Mouse (Mus musculus) activated CD4-positive, CD25-positive, alpha-beta regulatory T cell, adult 4 months (primary cell): ENCODE measurements at regions not wholly inside any gene's neighbourhood (a gene's known extent, or its start where the extent isn't known, plus 50 kb on each side); places are given as distances from the start of the nearest gene placed in this dataset.
A peak's percentile ranks its signal among the peaks of the same experiment; 100 is the strongest.
"Not testable (repeated sequence)": the region's sequence is repeated elsewhere in the genome, so short reads cannot be mapped to it uniquely, and the experiment has no call there.

Experiments
- ATAC-seq: one replicate; pipeline ENCODE4 v1.8.0; 2017

DNA sequence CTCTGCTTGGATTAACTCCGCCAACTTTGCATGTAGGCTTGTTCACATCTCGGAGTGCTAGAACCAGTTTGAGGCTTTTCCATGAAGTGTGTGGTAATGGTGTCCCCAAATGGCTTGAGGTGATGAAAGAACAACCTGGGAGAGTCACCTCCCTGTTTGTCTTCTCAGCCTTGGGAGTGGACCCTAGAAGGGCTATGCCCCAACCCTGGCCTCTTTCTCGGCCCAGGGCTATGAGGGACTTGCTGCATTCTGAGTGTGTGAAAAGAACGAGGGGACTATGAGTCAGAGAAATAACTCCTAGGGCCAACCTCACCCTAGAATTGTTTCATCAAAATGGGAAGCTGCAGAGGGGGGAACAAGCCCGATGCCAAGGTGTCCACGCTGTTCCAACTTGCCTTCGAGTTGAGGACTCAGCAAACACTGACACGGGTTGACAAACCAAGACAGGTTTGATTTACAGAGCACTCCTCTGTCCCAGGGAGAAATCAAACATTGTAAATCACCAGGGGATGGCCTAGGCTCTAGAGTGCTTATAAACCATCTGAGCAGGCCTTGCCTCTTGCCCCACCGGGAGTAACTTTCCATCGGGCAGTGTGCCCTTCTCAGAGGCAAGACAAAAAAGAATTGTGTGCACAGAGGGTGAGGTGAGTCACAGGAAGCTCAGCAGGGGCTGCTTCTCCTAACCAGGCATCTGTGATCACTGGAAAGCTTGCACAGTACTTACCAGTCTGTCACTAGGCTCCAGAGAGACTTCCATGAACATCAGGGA is 186.3 kb upstream of the Tmem45b start:
- ATAC-seq = no peak

DNA sequence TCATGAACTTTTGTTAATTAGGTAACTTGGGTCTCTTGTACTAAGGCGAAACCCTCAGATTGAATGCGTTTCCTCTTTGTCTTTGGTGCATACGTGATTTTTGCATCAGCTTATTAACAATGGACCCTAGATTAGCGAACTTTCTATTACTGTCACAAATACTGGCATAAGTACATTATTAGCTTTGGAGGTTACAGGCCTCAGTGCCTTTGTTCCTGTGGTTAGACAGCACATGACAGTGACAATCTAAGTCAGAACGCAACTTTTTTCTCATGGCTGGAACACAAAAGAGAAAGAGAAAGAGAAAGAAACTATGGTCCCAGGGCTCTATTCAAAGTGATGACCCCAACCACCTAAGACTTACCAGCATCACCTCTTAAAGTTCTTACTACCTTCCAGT is 184.8 kb upstream of the Tmem45b start:
- ATAC-seq = no peak

DNA sequence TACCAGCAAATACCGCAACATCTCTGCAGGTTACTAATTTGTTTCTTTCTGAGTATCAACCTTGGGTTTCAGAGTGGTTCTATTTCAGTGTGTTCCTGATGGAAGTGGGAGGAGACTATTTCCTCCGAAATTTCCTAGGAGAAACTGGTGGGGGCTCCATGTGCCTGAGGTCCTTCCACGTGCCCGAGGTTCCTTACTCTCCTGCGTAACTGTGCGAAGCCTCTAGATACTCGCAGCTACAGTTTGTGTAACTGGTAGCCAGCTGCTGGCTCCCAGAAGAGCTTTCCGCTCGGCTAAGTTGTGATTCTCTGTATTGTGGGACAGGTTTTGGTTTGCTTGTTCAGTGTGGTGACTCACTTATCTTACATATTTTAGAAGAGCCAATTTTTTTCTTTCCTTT is 184.3 kb upstream of the Tmem45b start:
- ATAC-seq = no peak

DNA sequence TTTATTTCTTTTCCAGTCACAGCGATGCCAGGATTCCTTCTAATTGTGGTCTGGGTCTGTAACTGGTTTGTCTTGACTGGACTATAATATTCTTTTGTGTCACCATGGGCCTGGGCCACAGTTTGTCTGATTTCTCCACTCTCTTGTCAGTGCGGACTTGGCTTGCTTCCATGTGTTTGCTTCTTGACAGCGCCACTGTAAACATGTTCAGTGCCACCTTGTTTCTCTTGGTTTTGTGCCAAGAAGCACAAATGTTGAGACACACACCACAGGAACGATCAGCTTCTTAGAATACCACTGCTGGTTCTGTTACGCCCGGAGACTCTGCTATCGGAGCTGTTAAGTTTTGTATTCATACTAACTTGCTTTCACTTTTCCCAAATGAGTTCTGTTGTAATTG is 180.9 kb upstream of the Tmem45b start:
- no peak for ATAC-seq

DNA sequence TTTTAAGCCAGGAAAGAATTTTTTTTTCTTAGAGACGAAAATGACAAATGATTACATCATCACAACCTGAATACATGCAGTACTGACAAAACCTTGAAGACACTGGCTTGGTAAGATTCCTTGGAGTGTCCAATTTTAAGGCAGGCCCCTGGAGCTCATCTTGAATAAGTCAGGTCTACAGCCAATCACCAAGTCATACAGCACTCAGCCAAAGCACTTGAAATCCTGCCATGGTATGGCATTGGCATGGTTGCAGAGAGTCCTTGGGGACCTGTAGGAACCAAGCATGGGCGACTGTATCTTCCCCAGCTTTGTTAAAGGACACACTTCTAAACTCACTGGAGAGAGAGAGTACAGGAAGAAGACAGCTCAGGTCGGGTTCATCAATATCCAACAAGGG is 179.8 kb upstream of the Tmem45b start:
- no peak for ATAC-seq

DNA sequence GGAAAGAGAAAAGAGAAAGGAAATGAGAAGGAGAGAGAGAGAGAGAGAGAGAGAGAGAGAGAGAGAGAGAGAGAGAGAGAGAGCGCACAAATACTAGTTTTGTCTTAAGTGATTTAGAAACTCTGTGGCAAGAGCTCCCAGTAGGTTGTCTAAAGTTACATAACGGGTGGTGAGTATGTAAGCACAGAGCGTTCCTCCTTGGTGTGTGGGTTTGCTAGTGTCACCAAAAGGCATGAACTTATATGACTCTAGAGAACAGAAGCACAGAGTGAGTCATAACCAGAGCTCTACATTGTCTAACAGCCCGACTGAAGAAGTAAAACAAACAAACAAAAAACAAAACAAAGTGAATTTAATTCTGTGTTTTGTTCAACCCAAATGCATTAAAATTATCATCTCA is 177.9 kb upstream of the Tmem45b start:
- no peak for ATAC-seq

DNA sequence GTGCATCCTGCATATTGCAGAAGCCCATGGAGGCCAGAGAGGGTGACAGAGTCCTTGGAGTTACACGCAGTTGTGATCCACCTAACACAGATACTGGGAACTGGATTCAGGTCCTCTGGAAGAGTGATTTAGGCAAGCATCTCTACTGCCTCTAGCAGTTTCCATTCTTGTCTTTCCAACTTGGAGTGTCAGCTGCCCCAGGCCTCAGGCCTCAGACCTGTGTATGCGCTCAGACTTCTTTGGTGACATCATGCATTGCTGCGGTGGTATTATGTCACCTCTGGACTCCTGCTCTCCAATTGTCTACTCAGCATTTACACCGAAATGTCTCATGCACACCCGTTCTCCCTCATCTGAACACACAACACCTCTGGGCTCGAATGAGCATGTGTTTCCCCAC is 164.0 kb upstream of the Tmem45b start:
- ATAC-seq = no peak

DNA sequence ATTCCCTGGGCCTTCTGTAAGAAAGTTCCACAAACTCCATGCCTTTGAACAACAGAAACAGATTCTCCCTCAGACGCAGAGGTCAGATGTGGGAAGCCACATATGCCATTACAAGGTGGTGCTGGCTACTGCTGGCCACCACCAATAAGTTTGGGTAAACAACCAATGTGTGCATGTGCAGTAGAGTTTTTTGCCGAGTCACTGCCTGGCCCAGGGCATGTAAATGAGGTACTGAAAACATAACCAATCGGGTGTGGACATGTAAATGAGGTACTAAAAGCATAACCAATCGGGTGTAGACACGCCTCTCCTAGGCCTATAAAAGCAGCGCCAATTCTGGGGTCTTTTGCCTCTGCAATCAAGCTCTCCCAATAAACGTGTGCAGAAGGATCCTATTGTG is 157.3 kb upstream of the Tmem45b start:
- not testable (repeated sequence) for ATAC-seq

DNA sequence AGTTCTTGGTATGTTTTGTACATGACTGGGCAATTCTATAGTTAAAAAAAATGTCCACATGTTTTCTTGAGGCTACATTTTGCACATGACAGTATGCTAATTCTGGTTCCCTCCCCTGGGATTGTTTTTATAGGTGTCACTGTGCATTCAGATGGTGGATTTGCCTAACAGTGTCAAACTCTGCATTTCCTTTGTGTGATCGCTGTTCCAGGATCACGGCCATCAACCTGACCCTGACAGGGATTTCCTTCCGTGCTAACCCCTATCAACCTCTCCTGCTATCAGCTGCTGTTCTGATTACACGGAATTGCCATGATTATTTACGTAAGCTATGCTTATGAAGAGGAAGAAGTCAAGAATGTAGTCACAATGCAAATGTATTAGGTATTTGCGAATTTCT is 155.1 kb upstream of the Tmem45b start:
- no peak for ATAC-seq

DNA sequence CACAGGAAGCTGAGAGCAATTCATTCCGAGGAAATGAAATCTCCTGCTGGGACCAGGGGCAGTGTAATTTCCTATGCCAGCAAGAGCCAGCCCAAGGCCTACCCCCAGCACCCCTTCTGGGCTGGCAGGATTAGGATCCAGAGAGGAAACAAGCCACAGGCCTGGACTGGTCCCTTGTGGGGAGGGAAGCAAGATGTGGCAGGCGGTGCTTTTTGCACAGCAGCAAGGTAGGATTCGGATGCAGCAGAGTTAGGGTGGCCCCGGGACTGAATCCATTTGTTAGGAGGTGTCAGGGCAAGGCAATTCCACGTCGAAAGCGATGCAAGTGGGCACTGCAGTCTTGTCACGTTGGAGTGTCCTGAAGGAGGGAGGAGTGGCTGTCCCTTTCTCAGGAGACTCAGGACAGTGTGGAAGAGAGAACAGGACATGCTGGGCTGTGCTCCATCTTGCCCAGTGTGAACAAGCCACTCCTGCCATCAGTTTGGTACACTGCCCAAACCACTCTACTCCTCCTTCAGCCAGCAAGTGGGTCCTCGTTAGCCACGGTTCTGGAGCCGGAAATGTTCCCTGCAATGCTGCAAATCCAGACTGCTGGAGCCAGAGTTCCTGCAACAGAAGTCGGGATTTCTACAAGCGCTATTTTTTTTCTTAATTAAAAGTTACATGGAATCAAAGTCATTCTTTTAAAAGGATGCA is 150.1 kb upstream of the Tmem45b start:
- no peak for ATAC-seq

DNA sequence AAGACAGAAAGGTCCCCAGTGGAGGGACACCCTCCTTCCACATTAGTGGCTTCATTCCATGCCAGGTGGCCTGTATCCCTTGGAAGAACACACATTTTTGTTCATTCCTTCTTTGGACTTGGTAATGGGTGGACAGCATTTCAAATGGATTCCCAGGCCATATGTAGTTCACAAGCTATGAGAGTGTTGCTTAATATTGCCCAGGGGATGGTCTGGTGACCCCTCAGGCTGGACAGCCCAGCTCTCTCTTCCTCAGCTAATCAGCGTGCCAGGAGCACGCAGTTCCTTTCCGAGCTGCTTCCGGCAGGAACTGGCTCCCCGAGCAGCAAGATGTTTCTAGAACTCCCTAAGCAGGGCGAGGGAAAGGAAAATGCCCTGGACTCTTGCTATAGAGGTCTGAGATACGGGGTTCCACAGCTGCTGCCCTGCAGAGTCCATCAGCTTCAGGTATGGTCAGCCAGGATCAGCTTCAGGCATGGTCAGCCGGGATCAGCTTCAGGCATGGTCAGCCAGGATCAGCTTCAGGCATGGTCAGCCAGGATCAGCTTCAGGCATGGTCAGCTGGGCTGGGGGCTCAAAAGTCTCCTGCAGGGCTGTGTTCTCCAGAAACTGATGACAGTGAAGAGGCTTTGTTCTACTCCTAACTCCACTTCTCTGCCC is 146.9 kb upstream of the Tmem45b start:
- no peak for ATAC-seq

DNA sequence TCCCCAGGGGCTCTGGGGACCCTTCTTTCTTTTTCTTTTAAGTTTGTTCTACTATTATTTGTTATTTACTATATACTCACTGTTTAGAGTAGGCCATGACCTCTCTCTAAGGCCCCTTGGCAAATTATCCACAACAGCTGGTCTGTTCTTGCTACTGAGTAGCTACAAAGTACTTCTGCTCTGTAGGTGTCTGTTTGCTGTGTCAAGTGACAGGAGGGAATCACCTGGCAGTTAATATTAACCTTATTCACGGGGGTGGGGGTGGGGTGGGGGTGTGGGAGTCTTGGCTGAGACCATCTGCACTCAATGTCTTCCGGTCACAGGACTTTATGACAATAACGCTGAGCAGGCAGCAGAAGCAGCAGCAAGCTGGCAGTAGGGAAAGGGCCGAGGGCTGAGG is 146.4 kb upstream of the Tmem45b start:
- ATAC-seq = no peak

DNA sequence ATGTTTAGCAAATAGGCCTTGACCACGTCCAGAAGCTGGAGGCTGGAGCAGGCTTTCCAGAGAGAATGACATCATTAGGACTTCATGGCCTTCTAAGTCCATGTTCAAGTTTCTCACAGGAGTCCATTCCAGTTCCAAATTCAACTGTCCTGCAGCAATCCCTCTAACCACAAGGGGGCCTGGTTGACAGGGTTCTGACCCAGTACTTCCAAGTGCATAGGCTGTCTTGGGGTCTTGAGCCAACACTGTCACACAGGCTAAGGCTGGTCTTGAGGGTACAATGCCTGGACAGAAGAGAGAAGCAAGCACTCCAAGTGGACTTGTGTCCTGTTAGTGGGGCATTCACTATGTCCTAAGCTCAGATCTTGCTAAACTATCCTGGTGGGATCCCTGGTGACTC is 145.9 kb upstream of the Tmem45b start:
- ATAC-seq = no peak

DNA sequence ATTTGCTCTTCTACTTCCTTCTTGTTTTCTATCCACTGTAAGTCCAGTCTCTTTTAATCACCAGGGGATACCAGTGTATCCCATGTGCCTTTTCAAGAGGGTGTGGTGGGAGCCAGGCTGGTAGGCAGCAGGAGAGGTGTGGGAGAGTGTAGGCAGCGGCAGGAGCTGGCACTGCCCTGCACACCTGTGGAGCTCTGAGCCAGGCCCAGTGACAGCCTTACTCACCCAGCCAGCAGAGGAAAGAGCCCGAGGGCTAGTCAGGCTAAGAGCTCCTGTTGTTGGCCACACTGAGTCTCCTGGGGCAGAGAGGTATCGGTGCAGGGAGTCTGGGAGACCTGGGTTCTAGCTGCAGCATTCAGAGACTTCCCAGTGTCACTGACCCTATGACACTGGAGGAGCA is 145.5 kb upstream of the Tmem45b start:
- ATAC-seq = no peak

DNA sequence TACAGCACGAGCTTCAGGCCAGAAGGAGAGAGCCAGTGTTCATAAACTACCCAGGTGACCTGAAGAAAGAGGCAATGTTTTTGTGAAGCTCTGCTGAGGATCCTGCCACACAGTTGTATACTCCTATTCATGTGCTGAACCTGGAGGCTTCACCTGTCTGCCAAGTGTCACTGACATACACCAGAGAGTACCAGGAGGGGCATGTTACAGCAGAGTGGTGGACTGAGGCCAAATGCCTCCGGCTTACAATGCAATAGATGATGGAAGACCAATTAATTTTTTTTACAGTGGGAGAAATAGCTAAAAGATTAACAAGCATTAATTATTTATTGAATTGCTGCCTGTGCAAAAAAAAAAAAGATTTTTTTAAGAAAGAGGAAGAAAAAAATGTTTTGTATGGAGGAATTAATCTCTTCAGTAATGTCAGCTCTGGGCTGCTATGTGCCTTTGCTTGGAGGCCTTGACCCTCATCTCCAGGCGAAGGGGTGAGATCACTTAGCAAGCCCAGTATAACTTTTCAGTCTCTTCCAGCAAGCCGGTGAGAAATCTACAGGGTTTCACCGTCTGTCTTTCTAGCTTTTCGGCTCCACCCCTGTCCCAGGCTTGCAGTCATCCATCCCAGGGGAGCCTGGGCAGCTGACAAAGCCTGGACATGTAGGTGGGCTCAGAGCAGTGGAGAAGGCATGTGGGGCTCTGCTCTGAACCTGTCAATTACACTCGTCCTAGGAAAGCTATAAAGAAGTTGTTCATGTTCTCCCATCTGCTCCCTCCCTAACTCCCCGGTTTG is 144.0 kb upstream of the Tmem45b start:
- no peak for ATAC-seq

DNA sequence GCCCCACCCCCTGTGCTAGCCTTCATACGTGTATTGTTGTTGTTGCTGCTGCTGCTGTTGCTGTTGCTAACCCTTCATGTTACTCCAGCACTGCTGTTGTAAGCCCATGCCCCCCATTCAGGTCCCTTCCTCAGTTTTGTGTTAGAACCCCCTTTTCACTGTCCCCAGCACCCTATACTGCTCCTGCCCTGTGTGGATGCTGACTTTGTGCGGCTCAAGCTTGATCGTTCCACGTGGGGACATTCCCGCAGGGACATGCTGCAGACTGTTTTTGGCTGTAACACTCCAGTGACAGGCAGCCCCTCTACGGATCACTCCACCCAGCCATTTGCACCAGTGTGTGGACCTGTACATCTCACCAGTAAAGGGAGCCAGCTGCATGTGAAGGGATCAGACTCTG is 142.7 kb upstream of the Tmem45b start:
- ATAC-seq = no peak

DNA sequence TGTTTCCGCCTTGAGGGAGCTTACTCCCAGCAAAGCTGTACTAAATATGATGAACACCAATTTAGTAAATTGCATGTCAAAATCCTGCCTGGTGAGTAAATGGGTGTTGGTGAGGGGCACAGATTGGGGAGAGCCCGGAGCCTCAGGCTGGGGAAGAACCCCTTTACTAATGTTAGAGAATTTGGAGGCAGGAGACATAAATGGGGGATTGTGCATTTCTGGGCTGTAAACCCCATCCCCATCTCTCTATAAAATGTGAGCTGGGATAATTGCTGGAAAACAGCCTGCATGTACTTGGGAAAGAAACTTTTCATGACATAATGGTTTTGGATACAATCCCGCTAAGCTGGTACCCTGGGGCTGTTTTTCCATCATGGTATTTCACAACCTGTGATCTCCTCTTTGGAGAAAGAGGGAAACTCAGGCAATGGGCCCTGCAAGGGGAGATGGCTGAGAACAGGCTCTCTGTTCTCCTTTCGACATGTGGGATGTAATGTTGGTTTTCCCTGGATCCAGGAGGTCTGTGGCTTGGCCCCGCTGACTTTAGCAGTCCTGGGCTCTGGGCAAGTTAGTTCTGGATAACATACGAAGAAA is 140.3 kb upstream of the Tmem45b start:
- no peak for ATAC-seq

DNA sequence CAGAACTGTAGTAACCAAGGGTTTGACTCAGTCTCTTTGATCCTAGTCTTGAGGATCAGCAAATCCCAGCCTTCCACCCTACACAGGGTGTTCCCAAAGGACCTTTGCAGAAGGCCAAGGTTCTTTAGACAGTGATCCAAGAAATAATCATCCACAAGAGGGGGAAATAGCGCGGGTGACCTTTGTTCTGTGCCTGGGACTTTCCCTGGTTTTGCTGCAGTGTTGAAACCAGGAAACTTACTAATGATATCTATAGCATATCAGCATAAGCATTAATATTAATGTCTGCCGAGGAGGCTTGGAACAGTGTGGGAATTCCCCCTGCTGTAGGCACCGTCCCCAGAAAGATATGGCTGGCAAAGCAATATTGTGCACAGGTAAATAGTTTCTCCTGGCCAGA is 138.4 kb upstream of the Tmem45b start:
- peak; percentile 52 for ATAC-seq

DNA sequence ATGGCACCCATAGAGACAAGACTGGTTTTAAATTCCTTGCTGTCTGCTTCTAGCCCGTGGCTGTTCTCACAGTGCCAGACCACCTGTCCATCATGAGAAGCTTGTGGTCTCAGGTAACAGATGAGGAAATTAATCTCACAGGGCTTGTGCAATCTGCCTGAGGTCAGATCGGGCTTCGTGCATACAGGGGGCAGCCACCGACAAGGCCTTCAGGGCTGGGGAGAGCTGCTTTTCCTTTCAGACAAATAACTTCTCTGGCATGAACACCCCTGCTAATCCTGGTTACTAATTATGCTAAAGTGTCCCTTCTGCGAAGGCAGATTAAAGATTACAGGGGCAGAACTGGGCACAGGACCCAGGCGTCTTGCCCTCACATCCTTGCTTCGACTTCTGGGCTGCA is 130.8 kb upstream of the Tmem45b start:
- ATAC-seq = no peak

DNA sequence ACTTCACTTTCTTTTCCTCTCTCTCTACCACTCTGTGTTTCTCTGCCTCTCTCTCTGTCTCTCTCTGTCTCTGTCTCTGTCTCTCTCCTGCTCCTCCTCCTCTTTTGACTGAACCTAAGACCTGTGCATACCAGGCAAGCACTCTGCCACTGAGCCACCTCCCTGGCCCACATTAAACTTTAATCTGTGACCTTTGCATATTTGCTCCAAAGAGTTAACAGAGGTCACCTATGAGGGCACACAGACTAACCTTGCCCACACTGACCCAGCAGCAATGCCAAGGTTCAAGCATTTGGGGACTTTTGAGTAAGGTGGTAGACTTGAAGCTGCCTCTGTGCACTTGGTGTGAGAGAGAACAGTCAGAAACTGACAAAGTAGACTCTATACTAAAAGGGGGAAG is 123.4 kb upstream of the Tmem45b start:
- no peak for ATAC-seq

DNA sequence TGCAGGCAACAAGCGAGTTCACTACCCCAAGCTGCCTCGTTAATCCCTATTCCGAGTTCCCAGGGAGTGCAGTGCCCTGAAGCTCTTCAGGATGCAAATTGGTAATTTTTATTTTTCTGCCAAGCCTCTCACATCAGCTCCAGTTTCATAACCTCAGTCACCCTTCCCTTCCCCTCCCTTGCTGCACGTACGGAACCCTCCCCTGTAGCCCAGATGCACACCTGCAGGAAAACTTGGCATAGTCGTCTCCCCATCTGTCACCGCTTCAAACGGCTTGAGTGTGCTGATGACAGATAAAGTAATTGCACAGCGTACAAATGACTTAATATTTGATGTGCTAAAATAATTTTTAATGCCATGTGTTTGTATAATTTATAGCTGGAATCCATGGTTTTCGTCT is 119.7 kb upstream of the Tmem45b start:
- no peak for ATAC-seq

DNA sequence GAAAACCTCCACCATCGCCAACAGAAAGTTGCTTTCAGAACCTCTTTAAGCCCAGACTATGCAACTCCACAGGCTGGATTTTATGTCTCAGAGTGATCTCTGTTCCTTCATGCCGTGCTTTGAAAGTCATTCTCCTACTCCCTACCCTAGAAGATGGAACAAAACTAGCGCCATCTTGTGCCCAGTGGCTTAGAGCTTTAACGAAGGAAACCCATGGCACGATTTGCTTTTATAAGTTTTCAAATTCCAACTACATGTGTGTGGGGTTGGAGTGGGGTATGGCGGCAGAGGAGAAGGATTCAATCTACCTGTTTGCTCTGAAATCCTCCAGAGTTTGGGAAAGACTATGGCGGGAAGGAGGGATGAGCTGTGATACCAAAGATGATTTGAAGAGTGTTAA is 118.7 kb upstream of the Tmem45b start:
- no peak for ATAC-seq
